Mouse (Mus musculus) ES-E14 (cell line): ENCODE results near the gene Fars2. TPM values are rescaled to one million over a fixed set of nuclear protein-coding genes. Genes with fewer than 3 reads are reported as not detected.

Source experiments
- DNase-seq: peaks from one replicate; pipeline ENCODE4 v3.0.0-alpha.2; 2013; ENCODE audit warnings: low read depth, low spot score
- H3K27ac ChIP-seq: 2 replicates; pipeline ENCODE4 v1.5.1; 2012; ENCODE audit warnings: low read depth, mild to moderate bottlenecking, low read length, moderate library complexity, mixed read lengths; ENCODE audit not compliant: poor library complexity, insufficient read depth, severe bottlenecking
- H3K36me3 ChIP-seq: 2 replicates; pipeline ENCODE4 v1.6.1; 2012; ENCODE audit warnings: mild to moderate bottlenecking, low read length, moderate library complexity, mixed read lengths; ENCODE audit not compliant: control insufficient read depth, poor library complexity, insufficient read depth, severe bottlenecking
- H3K4me1 ChIP-seq, 2 experiments: fragments of 150-350 bp in 1 of 2; sonication (generic) in 1 of 2; 2 replicates each; pipeline ENCODE4 v1.6.1; 2012; ENCODE audit warnings: low read length in 2 of 2, mild to moderate bottlenecking in 1 of 2, mixed read lengths in 1 of 2; ENCODE audit not compliant: control insufficient read depth in 2 of 2, insufficient read depth in 2 of 2, poor library complexity in 1 of 2
- H3K4me3 ChIP-seq, 2 experiments: fragments of 150-350 bp in 1 of 2; sonication (generic) in 1 of 2; 2 replicates each; pipeline ENCODE4 v1.5.1; 2012; ENCODE audit warnings: low read length in 2 of 2, low read depth in 1 of 2, mild to moderate bottlenecking in 1 of 2, mixed read lengths in 1 of 2; ENCODE audit not compliant: insufficient read depth in 1 of 2, poor library complexity in 1 of 2, severe bottlenecking in 1 of 2
- H3K9ac ChIP-seq: 2 replicates; pipeline ENCODE4 v1.6.1; 2012; ENCODE audit warnings: low read depth, mild to moderate bottlenecking, low read length, mixed read lengths; ENCODE audit not compliant: poor library complexity, insufficient read depth, severe bottlenecking
- H3K9me3 ChIP-seq: fragments of 150-350 bp; sonication (generic); 2 replicates; pipeline ENCODE4 v1.6.1; 2012; ENCODE audit warnings: low read depth, mild to moderate bottlenecking, low read length; ENCODE audit not compliant: control insufficient read depth, insufficient read depth
- CHD2 ChIP-seq: IDR thresholded peaks from 2 replicates; pipeline ENCODE4 v1.6.1; 2014; ENCODE audit warnings: mild to moderate bottlenecking, low read depth, low read length, inconsistent platforms
- HCFC1 ChIP-seq: IDR thresholded peaks from 2 replicates; pipeline ENCODE4 v1.6.1; 2012; ENCODE audit warnings: low read length, inconsistent platforms, borderline replicate concordance; ENCODE audit not compliant: insufficient read depth
- MAFK ChIP-seq: IDR thresholded peaks from 2 replicates; pipeline ENCODE4 v1.6.1; 2014; ENCODE audit warnings: mild to moderate bottlenecking, low read depth, low read length, inconsistent platforms; ENCODE audit not compliant: insufficient read depth
- ZC3H11A ChIP-seq: IDR thresholded peaks from 2 replicates; pipeline ENCODE4 v1.6.1; 2012; ENCODE audit warnings: low read depth, mild to moderate bottlenecking, inconsistent platforms, low read length, borderline replicate concordance
- ZNF384 ChIP-seq: IDR thresholded peaks from 2 replicates; pipeline ENCODE4 v1.6.1; 2012; ENCODE audit warnings: low read depth, low read length, inconsistent platforms
- in situ Hi-C, 2 experiments: fragments of 600-800 bp; cut with MboI; formaldehyde crosslinking; loops; one replicate each; pipeline ENCODE4 v1.15.1; 2025; ENCODE audit warnings: low sequenced_read_pairs in 2 of 2, inconsistent platforms in 1 of 2; ENCODE audit not compliant: unreplicated experiment in 2 of 2
- total RNA-seq: library from RNA; depleted of rRNA; stranded (reverse); fragments of 300-350 nt; gene quantifications from 2 replicates; pipeline ENCODE4 v1.2.3, GENCODE M21; 2012

Fars2 gene
- total RNA-seq, 1 experiment = 22.0 TPM

- H3K9me3 ChIP-seq = no peaks in the 10 kb centered on the region
- no peaks in the 10 kb centered on the region for H3K36me3 ChIP-seq
- DNase-seq = no peak
- no peak overlapping the region for H3K4me3 ChIP-seq
- H3K4me1 ChIP-seq = no peaks in the 10 kb centered on the region
- H3K9ac ChIP-seq = no peak overlapping the region
- no peak for TF ChIP-seq ZC3H11A
- TF ChIP-seq MAFK = no peak
- TF ChIP-seq HCFC1 = no peak
- no peak for TF ChIP-seq CHD2
- no peak for TF ChIP-seq ZNF384
- in situ Hi-C loops = no loop called here
- no peak overlapping the region for H3K27ac ChIP-seq
Observed at GRCm38 (mm10) chr13:36270867-36271266, 153.7 kb downstream of the Fars2 start.

- Histone ChIP-seq H3K9me3 (no peaks in the 10 kb centered on the region), H3K9ac (no peak overlapping the region), H3K4me3 (no peak overlapping the region), H3K36me3 (no peaks in the 10 kb centered on the region), H3K4me1 (no peaks in the 10 kb centered on the region), H3K27ac (no peak overlapping the region)
- in situ Hi-C loops = no loop called here
- TF ChIP-seq MAFK = no peak
- no peak for TF ChIP-seq CHD2
- TF ChIP-seq ZNF384 = no peak
- TF ChIP-seq HCFC1 = no peak
- no peak for TF ChIP-seq ZC3H11A
- no peak for DNase-seq
Observed at GRCm38 (mm10) chr13:36273497-36273896, 156.3 kb downstream of the Fars2 start.

- TF ChIP-seq ZNF384 = no peak
- TF ChIP-seq MAFK = no peak
- TF ChIP-seq CHD2 = no peak
- no peak for TF ChIP-seq ZC3H11A
- in situ Hi-C loops = loop anchor here in 1 of 2 experiments (25.0 kb wide), 1 partner anchor 1036 kb away; no protein-coding TSS in a partner anchor
- Histone ChIP-seq H3K9ac (no peak overlapping the region), H3K9me3 (no peaks in the 10 kb centered on the region), H3K4me1 (no peaks in the 10 kb centered on the region), H3K36me3 (no peaks in the 10 kb centered on the region), H3K4me3 (no peak overlapping the region), H3K27ac (no peak overlapping the region)
- DNase-seq = no peak
Observed at GRCm38 (mm10) chr13:36276194-36276593, 159.0 kb downstream of the Fars2 start.

GRCm38 (mm10) chr13:36282018-36282417 lies 164.8 kb downstream of the Fars2 start:
- no peak overlapping the region for H3K27ac ChIP-seq
- no peak overlapping the region for H3K4me3 ChIP-seq
- in situ Hi-C loops = loop anchor here in 1 of 2 experiments (25.0 kb wide), 1 partner anchor 1030 kb away; no protein-coding TSS in a partner anchor
- H3K9me3 ChIP-seq = no peaks in the 10 kb centered on the region
- H3K36me3 ChIP-seq = no peaks in the 10 kb centered on the region
- DNase-seq = peak; percentile 54
- H3K4me1 ChIP-seq = no peaks in the 10 kb centered on the region
- H3K9ac ChIP-seq = no peak overlapping the region
- TF ChIP-seq ZC3H11A (peak; percentile 62; the same call in 1 of the 2 replicates), HCFC1 (no peak)
